Mouse (Mus musculus): Measurements from ENCODE around the gene Gm49366. TPM values are rescaled to one million over a fixed set of nuclear protein-coding genes. Genes with fewer than 3 reads are reported as not detected.
"Not testable (repeated sequence)": the region's sequence is repeated elsewhere in the genome, so short reads cannot be mapped to it uniquely, and the experiment has no call there.

Gene Gm49366
- total RNA-seq, 2 experiments from 2014 or later: not detected

DNA sequence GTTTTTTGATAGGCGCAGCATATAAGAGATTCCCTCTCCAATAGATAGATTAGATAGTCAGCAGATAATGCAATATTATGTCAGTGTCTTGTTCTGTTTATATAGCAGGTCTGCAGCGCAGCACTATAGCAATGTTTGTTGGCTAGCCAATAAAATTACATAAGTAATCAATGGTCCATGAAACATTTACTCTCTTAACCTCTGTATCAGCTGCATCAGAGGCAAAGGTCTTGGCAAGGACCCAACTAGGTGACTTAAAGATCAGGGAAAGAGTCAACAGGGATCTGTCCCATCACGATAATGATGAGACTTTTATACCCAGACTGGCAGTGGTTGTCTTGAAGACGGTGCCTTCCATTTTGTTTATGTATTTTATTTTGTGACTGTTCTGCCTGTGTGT, 5.9 kb upstream of the Gm49366 start:
- no peak for DNase-seq

GRCm38 (mm10) chr12:84033302-84033701, 5.4 kb upstream of the Gm49366 start:
- DNase-seq: not testable (repeated sequence)

- DNase-seq: no peak
These were observed 4.6 kb upstream of the Gm49366 start for GRCm38 (mm10) chr12:84034108-84034507.

DNA sequence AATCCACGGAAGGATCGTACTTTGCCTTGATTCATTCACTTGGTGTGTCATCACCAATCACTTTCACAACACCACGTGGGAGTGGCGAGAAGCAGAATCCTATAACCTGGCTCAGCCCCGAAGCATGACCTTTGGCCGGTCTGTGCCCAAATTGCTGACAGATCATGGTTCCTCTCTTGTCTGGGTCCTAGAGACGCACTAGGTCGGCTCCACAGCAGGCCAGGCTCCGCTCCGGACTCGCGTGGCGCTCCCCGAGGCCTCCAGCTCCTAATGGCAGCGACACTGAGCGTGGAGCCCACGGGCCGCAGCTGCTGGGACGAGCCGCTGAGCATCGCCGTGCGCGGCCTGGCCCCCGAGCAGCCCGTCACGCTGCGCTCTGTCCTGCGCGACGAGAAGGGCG, 494 bp upstream of the Gm49366 start, which contains the start of gene Acot4:
TSS of gene Acot4 (plus strand) at position 139 of the 400 bp plus-strand sequence.
- peak; percentile 16 for DNase-seq

GRCm38 (mm10) chr12:84042248-84042647, 3.5 kb downstream of the Gm49366 start:
- no peak for DNase-seq

GRCm38 (mm10) chr12:84044045-84044444, 5.3 kb downstream of the Gm49366 start:
- DNase-seq: no peak

- no peak for DNase-seq
These were observed 8.2 kb downstream of the Gm49366 start for GRCm38 (mm10) chr12:84046906-84047305.

- DNase-seq: not testable (repeated sequence)
These were observed 12.0 kb downstream of the Gm49366 start for GRCm38 (mm10) chr12:84050744-84051143.

- no peak for DNase-seq
These were observed 13.3 kb downstream of the Gm49366 start, which contains the start of gene Acot3 for GRCm38 (mm10) chr12:84051937-84052474. TSS of gene Acot3 (plus strand) at chr12:84052144.

- DNase-seq: no peak
These were observed 13.9 kb downstream of the Gm49366 start for GRCm38 (mm10) chr12:84052609-84053008.

DNA sequence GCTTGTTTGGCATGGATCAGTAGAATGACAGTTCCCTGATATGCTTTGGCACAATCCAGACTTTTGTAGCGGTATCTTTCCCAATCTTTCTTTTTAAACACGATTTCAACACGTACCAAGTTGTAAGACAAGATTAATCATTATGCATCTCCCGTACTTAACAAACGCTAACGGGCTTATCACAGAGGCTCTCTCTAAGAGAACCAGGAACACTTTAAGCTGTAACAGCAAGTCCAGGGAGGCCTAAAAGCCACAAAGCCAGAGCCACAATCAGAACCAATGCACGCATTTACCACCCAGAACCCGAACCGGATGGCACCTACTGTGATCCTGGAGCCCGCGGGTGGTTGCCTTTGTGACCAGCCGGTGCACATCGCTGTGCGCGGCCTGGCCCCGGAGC, 14.4 kb downstream of the Gm49366 start:
- DNase-seq: no peak

GRCm38 (mm10) chr12:84053679-84054391, 15.1 kb downstream of the Gm49366 start:
- peak; percentile 40 for DNase-seq

DNA sequence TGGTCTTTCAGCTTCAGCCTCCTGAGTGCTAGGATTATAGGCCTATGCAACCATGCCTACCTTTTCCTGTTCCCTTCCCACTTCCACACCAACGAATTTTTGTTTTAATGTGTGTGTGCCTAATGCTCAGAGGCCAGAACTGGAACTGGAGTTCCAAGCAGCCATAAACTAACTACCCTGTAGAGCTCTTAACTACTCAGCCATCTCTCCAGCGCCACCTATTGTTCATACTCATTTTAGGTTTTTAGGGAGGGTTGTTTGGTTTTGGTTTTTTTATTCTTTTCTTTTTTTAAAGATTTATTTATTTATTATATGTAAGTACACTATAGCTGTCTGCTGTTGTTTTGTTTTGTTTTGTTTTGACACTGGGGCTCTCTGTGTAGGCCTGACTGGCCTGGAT, 22.2 kb downstream of the Gm49366 start:
- peak; percentile 21 for DNase-seq

GRCm38 (mm10) chr12:84062336-84062735, 23.6 kb downstream of the Gm49366 start:
- DNase-seq: no peak

GRCm38 (mm10) chr12:84063228-84063627, 24.5 kb downstream of the Gm49366 start:
- peak; percentile 25 for DNase-seq

DNA sequence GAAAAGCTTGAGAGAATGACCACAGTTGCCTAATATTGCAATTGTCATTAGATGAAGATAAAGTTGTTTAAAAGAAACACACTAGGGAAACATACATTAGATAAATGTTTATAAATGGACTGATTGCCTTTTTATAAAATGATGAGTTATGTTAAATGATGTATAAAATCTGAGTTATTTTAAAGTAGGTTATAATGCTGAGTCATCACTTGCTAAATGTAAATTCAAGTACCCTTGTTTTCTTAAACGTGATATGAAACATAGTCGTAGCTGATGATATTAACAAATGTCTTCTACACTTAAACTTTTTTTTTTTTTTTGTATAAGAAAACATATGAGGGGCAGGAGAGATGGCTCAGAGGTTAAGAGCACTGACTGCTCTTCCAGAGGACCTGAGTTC, 25.1 kb downstream of the Gm49366 start:
- no peak for DNase-seq

DNA sequence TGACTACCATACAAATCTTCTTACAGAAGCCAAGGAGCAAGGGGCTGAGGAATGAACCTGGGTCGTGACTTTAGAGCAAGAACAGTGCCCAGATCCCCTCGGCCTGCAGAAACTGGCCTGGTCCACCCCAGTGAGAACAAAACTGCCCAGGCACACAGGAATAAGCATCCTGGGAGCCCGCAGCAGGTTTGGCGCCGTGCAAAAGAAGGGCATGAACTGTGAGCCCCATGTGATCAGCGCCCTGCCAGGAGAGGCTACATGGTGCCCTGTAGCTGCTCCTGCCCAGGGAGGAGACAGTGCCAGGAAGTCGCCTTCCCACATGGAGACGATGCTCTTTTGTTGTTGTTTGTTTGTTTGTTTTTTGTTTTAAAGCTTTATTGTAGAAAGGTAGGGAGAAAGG, 25.9 kb downstream of the Gm49366 start:
- DNase-seq: no peak

- DNase-seq: no peak
These were observed 29.0 kb downstream of the Gm49366 start for GRCm38 (mm10) chr12:84067752-84068151.

DNA sequence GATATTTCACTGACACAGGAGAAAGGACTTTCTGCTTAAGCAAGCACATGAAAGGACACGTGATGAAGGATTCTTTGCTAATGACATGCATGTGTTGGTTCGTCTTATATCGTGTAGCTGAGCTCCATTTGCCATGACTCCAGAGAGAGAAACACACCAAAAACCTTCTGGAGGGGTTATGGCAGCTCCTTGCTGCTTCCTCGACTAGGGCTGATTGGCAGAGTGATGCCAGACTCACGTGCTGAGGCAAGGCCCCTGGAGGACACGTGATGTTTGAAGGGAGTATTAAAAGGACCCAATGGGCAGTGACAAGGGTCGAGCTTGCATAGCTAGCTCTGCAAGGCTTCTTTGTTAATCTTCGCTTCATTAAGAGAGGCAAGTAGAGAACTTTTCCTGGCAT, 29.6 kb downstream of the Gm49366 start:
- no peak for DNase-seq

DNA sequence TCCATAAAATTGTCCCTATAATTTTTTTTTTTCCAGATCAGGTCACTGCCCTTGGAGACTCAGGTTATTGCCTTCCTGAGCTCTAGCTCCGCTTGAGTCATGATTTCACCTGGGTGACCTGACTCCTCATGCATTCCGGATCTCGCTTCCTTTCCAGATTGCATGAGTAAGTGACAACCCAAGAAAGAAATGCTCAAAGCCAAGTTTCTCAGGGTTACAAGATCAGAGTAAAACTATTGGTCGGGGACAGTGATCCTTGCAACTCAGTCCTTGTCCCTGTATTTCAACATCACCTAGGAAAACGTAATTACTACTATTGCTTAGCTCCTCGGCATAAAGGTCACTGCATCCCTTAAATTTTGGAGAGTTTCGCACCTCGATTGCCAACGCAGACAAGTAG, 30.3 kb downstream of the Gm49366 start, which contains the start of gene Acot5:
TSS of gene Acot5 (plus strand) at position 340 of the 400 bp plus-strand sequence.
- DNase-seq: no peak

DNA sequence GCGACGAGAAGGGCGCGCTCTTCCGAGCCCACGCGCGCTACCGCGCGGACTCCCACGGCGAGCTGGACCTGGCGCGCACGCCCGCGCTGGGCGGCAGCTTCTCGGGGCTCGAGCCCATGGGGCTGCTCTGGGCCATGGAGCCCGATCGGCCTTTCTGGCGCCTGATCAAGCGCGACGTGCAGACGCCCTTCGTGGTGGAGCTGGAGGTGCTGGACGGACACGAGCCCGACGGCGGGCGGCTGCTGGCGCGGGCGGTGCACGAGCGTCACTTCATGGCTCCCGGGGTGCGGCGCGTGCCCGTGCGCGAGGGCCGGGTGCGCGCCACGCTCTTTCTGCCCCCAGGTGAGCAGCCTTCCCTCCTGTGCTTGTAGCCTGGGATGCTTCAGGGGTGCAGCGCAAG, 30.8 kb downstream of the Gm49366 start:
- DNase-seq: peak; percentile 45

GRCm38 (mm10) chr12:84071696-84072095, 33.0 kb downstream of the Gm49366 start:
- DNase-seq: no peak

- no peak for DNase-seq
These were observed 38.7 kb downstream of the Gm49366 start for GRCm38 (mm10) chr12:84077371-84077990.

- DNase-seq: no peak
These were observed 45.1 kb downstream of the Gm49366 start for GRCm38 (mm10) chr12:84083842-84084241.
